Mouse (Mus musculus) lung, postnatal 0 days (tissue): Measurements from ENCODE around the gene Ebf4. TPM values are rescaled to one million over a fixed set of nuclear protein-coding genes. Genes with fewer than 3 reads are reported as not detected.

Experiments
- ATAC-seq: fragments of 200-750 bp; cut with Nextera tagmentation; 2 replicates; pipeline ENCODE4 v1.8.0; 2017; ENCODE audit warnings: moderate library complexity
- DNase-seq: peaks from one replicate; pipeline ENCODE4 v3.0.0-alpha.2; 2016; ENCODE audit warnings: low spot score
- H3K27ac ChIP-seq: fragments of 300-500 bp; sonication (generic); 2 replicates; pipeline ENCODE4 v1.5.1; 2014; ENCODE audit warnings: antibody characterized with exemption, mild to moderate bottlenecking, low read length, mixed read lengths
- H3K27me3 ChIP-seq: fragments of 300-500 bp; sonication (generic); replicated peaks from 2 replicates; pipeline ENCODE4 v1.6.1; 2014; ENCODE audit warnings: low read length, mixed read lengths; ENCODE audit not compliant: insufficient read depth
- H3K36me3 ChIP-seq: fragments of 300-500 bp; sonication (generic); 2 replicates; pipeline ENCODE4 v1.6.1; 2014; ENCODE audit warnings: low read length, mixed read lengths; ENCODE audit not compliant: insufficient read depth
- H3K4me1 ChIP-seq: fragments of 300-500 bp; sonication (generic); 2 replicates; pipeline ENCODE4 v1.6.1; 2014; ENCODE audit warnings: antibody characterized with exemption, low read depth, low read length, mixed read lengths; ENCODE audit not compliant: insufficient read depth
- H3K4me2 ChIP-seq: fragments of 300-500 bp; sonication (generic); replicated peaks from 2 replicates; pipeline ENCODE4 v1.6.1; 2014; ENCODE audit warnings: low read depth, mild to moderate bottlenecking, low read length, moderate library complexity, mixed read lengths
- H3K4me3 ChIP-seq: fragments of 300-500 bp; sonication (generic); 2 replicates; pipeline ENCODE4 v1.5.1; 2014; ENCODE audit warnings: low read depth, low read length
- H3K9ac ChIP-seq: fragments of 300-500 bp; sonication (generic); replicated peaks from 2 replicates; pipeline ENCODE4 v1.6.1; 2014; ENCODE audit warnings: low read depth, mild to moderate bottlenecking
- H3K9me3 ChIP-seq: fragments of 300-500 bp; sonication (generic); 2 replicates; pipeline ENCODE4 v1.6.1; 2016; ENCODE audit warnings: low read length, mixed read lengths
- CTCF ChIP-seq: IDR thresholded peaks from 2 replicates; pipeline ENCODE4 v1.5.1; 2016; ENCODE audit warnings: antibody characterized with exemption, mild to moderate bottlenecking
- EP300 ChIP-seq: IDR thresholded peaks from 2 replicates; pipeline ENCODE4 v1.6.1; 2016; ENCODE audit warnings: antibody characterized with exemption, mild to moderate bottlenecking, control low read depth
- WGBS: fragments of 180-500 bp; shearing (Covaris S2); extraction: QIAGEN DNeasy Blood & Tissue Kit; methylation state at CpG from one replicate; pipeline ENCODE4 v1.1.7; 2014; 5-methylcytosine and 5-hydroxymethylcytosine counted together
- polyA plus RNA-seq: library from polyadenylated mRNA; unstranded; fragments of >200 nt; fragmentation: Nextera tagmentation; extraction: Ambion mirVana; gene quantifications from 2 replicates; pipeline ENCODE4 v1.2.1, GENCODE M21; 2015

The Ebf4 gene
- polyA plus RNA-seq, 1 experiment from 2014 or later: 0.88 TPM

- WGBS: 38% methylated on average over 3 of the region's 3 CpGs
- no peaks in the 10 kb centered on the region for H3K36me3 ChIP-seq
- ATAC-seq: no peak
- H3K27ac ChIP-seq: no peak overlapping the region
- H3K9me3 ChIP-seq: no peaks in the 10 kb centered on the region
- no peak for DNase-seq
- no peak overlapping the region for H3K4me3 ChIP-seq
- H3K4me2 ChIP-seq: no peak overlapping the region
- H3K9ac ChIP-seq: no peak overlapping the region
- peaks cover 6% of the 10 kb centered on the region for H3K4me1 ChIP-seq
- H3K27me3 ChIP-seq: peaks cover 20% of the 10 kb centered on the region
- TF ChIP-seq EP300: no peak
- no peak for TF ChIP-seq CTCF
Measured at GRCm38 (mm10) chr2:130293009-130293408, 2.0 kb upstream of the Ebf4 start.

- Histone ChIP-seq H3K27me3 (peaks cover 20% of the 10 kb centered on the region), H3K4me3 (no peak overlapping the region), H3K9me3 (no peaks in the 10 kb centered on the region), H3K9ac (no peak overlapping the region), H3K4me2 (no peak overlapping the region), H3K27ac (no peak overlapping the region), H3K4me1 (peaks cover 6% of the 10 kb centered on the region), H3K36me3 (no peaks in the 10 kb centered on the region)
- no peak for DNase-seq
- WGBS: 8% methylated on average over 4 of the region's 4 CpGs
- ATAC-seq: peak; percentile 13; the same call in 1 of the 2 replicates
- TF ChIP-seq EP300 (no peak), CTCF (no peak)
Measured at GRCm38 (mm10) chr2:130293486-130293885, 1.5 kb upstream of the Ebf4 start.

GRCm38 (mm10) chr2:130294218-130294935 lies 592 bp upstream of the Ebf4 start:
- TF ChIP-seq EP300 (no peak), CTCF (no peak)
- Histone ChIP-seq H3K27ac (no peak overlapping the region), H3K4me3 (peak overlapping the region; percentile 69), H3K4me1 (peaks cover 6% of the 10 kb centered on the region), H3K9ac (0 out of 2 replicates have a peak overlapping the region, but pooled peaks have one; percentile 29), H3K9me3 (no peaks in the 10 kb centered on the region), H3K4me2 (peak overlapping the region; percentile 93), H3K36me3 (no peaks in the 10 kb centered on the region), H3K27me3 (peaks cover 20% of the 10 kb centered on the region)
- DNase-seq: no peak
- no peak; the same call in 1 of the 2 replicates for ATAC-seq
- WGBS: 10% methylated on average over 20 of the region's 20 CpGs

GRCm38 (mm10) chr2:130295331-130296133 lies 563 bp downstream of the Ebf4 start:
- peaks cover 6% of the 10 kb centered on the region for H3K4me1 ChIP-seq
- peaks cover 20% of the 10 kb centered on the region for H3K27me3 ChIP-seq
- no peak overlapping the region for H3K27ac ChIP-seq
- 1% methylated on average over 40 of the region's 99 CpGs for WGBS
- H3K9ac ChIP-seq: peak overlapping the region; percentile 29; the same call in 1 of the 2 replicates
- TF ChIP-seq EP300 (no peak), CTCF (no peak)
- H3K9me3 ChIP-seq: no peaks in the 10 kb centered on the region
- peak overlapping the region; percentile 69 for H3K4me3 ChIP-seq
- H3K4me2 ChIP-seq: peak overlapping the region; percentile 93
- no peaks in the 10 kb centered on the region for H3K36me3 ChIP-seq
- peak; percentile 44 for DNase-seq
- ATAC-seq: peak; percentile 56

GRCm38 (mm10) chr2:130296134-130296745 lies 1.3 kb downstream of the Ebf4 start:
- peak; percentile 18 for DNase-seq
- H3K4me2 ChIP-seq: peak overlapping the region; percentile 93
- H3K9me3 ChIP-seq: no peaks in the 10 kb centered on the region
- H3K9ac ChIP-seq: no peak overlapping the region
- 5% methylated on average over 20 of the region's 20 CpGs for WGBS
- peaks cover 6% of the 10 kb centered on the region for H3K4me1 ChIP-seq
- peak overlapping the region; percentile 69 for H3K4me3 ChIP-seq
- H3K36me3 ChIP-seq: no peaks in the 10 kb centered on the region
- no peak; the same call in 1 of the 2 replicates for ATAC-seq
- peaks cover 20% of the 10 kb centered on the region for H3K27me3 ChIP-seq
- H3K27ac ChIP-seq: no peak overlapping the region
- TF ChIP-seq CTCF (no peak), EP300 (no peak)

- no peaks in the 10 kb centered on the region for H3K36me3 ChIP-seq
- peaks cover 20% of the 10 kb centered on the region for H3K27me3 ChIP-seq
- no peak overlapping the region for H3K9ac ChIP-seq
- 84% methylated on average over 9 of the region's 9 CpGs for WGBS
- DNase-seq (no peak), ATAC-seq (no peak)
- H3K9me3 ChIP-seq: no peaks in the 10 kb centered on the region
- peaks cover 6% of the 10 kb centered on the region for H3K4me1 ChIP-seq
- no peak overlapping the region for H3K4me2 ChIP-seq
- H3K27ac ChIP-seq: no peak overlapping the region
- H3K4me3 ChIP-seq: no peak overlapping the region
- TF ChIP-seq CTCF (no peak), EP300 (no peak)
Measured at GRCm38 (mm10) chr2:130297580-130297979, 2.6 kb downstream of the Ebf4 start.
